Comparison of ENCODE assay signal across 21 mouse cellular contexts in genomic region chr2:18415242-18415641, GRCm38 (mm10).
"Had no signal": no experiment of that assay in that cellular context is flagged by ENCODE, and none has a peak within 500 bp of the region (broad histone marks: within the 10 kb centered on the region; RNA-seq: fewer than 3 reads in every experiment).

No protein-coding gene starts in this region.

- H3K4me3 ChIP-seq: limb, embryonic 12.5 days; limb, embryonic 15.5 days; liver, embryonic 15.5 days; lung, embryonic 15.5 days; megakaryocyte, embryonic 14.5 days; midbrain, embryonic 10.5 days; midbrain, embryonic 13.5 days; myocyte had no signal

- H3K9ac ChIP-seq: limb, embryonic 12.5 days; limb, embryonic 15.5 days; liver, embryonic 15.5 days; lung, embryonic 15.5 days; midbrain, embryonic 13.5 days had no signal

- H3K4me1 ChIP-seq: limb, embryonic 12.5 days; limb, embryonic 15.5 days; liver, embryonic 15.5 days; lung, embryonic 15.5 days; megakaryocyte, embryonic 14.5 days; midbrain, embryonic 10.5 days; midbrain, embryonic 13.5 days had no signal

- ATAC-seq: midbrain, embryonic 13.5 days; midbrain, embryonic 16.5 days had no signal

- DNase-seq: kidney, adult 9 months; kidney, postnatal 14 days; kidney, postnatal 4 days; left cerebral cortex, postnatal 4 days; lung, adult 18-20 months; lung, postnatal 10 days; lung, postnatal 36 days; right cerebral cortex, adult 18-20 months; right cerebral cortex, postnatal 14 days; right cerebral cortex, postnatal 4 days; thymus, postnatal 36 days had no signal

- H3K27ac ChIP-seq: limb, embryonic 12.5 days; limb, embryonic 15.5 days; liver, embryonic 15.5 days; lung, embryonic 15.5 days; midbrain, embryonic 10.5 days; midbrain, embryonic 13.5 days had no signal

- H3K36me3 ChIP-seq: limb, embryonic 12.5 days; limb, embryonic 15.5 days; liver, embryonic 15.5 days; lung, embryonic 15.5 days; midbrain, embryonic 10.5 days; midbrain, embryonic 13.5 days had no signal

- H3K4me2 ChIP-seq: limb, embryonic 12.5 days; limb, embryonic 15.5 days; liver, embryonic 11.5 days; liver, embryonic 15.5 days; lung, embryonic 15.5 days; midbrain, embryonic 13.5 days had no signal

- H3K9me3 ChIP-seq: limb, embryonic 12.5 days; limb, embryonic 15.5 days; liver, embryonic 15.5 days; lung, embryonic 15.5 days; midbrain, embryonic 10.5 days; midbrain, embryonic 13.5 days had no signal

- H3K27me3 ChIP-seq: limb, embryonic 12.5 days; limb, embryonic 15.5 days; liver, embryonic 15.5 days; lung, embryonic 15.5 days; megakaryocyte, embryonic 14.5 days; midbrain, embryonic 13.5 days had no signal
